Mouse (Mus musculus) natural killer cell, adult 2 months (primary cell): ENCODE data around the gene Tmem107.

Experiments used
- DNase-seq, 2 experiments: peaks; one replicate each; pipeline ENCODE4 v3.0.0; 2022; ENCODE audit warnings: low spot score in 2 of 2

The Tmem107 gene

GRCm38 (mm10) chr11:69070590-69071222, at the start of gene Tmem107:
Gene Tmem107, plus strand, starts transcription at chr11:69070806.
- DNase-seq = peak; percentile 87 to 90

GRCm38 (mm10) chr11:69026562-69026961, 44.0 kb upstream of the Tmem107 start:
- no peak for DNase-seq

GRCm38 (mm10) chr11:69028805-69029204, 41.8 kb upstream of the Tmem107 start:
- DNase-seq = no peak

- no peak for DNase-seq
Measured at GRCm38 (mm10) chr11:69033552-69033951, 37.1 kb upstream of the Tmem107 start.

GRCm38 (mm10) chr11:69034585-69034984, 36.0 kb upstream of the Tmem107 start:
- DNase-seq = no peak

GRCm38 (mm10) chr11:69035411-69035810, 35.2 kb upstream of the Tmem107 start:
- DNase-seq = no peak

- DNase-seq = peak; percentile 63 to 80
Measured at GRCm38 (mm10) chr11:69035849-69036248, 34.8 kb upstream of the Tmem107 start.

- peak; percentile 85 to 87 for DNase-seq
Measured at GRCm38 (mm10) chr11:69036486-69037230, 33.9 kb upstream of the Tmem107 start.

- peak; percentile 80 to 85 for DNase-seq
Measured at GRCm38 (mm10) chr11:69037231-69038061, 33.2 kb upstream of the Tmem107 start.

GRCm38 (mm10) chr11:69038173-69038572, 32.4 kb upstream of the Tmem107 start:
- DNase-seq = no peak

GRCm38 (mm10) chr11:69045531-69046394, 24.8 kb upstream of the Tmem107 start, which contains the start of gene Aurkb:
Gene Aurkb, plus strand, starts transcription at chr11:69045647.
- DNase-seq = peak; percentile 71 to 76

GRCm38 (mm10) chr11:69046395-69046774, 24.2 kb upstream of the Tmem107 start:
- DNase-seq = no peak

- DNase-seq = no peak
Measured at GRCm38 (mm10) chr11:69047592-69047991, 23.0 kb upstream of the Tmem107 start.

- DNase-seq = no peak
Measured at GRCm38 (mm10) chr11:69048151-69048550, 22.5 kb upstream of the Tmem107 start.

- DNase-seq = no peak
Measured at GRCm38 (mm10) chr11:69050748-69051147, 19.9 kb upstream of the Tmem107 start.

- DNase-seq = no peak
Measured at GRCm38 (mm10) chr11:69051771-69052170, 18.8 kb upstream of the Tmem107 start.

GRCm38 (mm10) chr11:69052824-69053421, 17.7 kb upstream of the Tmem107 start:
- DNase-seq = no peak

GRCm38 (mm10) chr11:69053848-69054247, 16.8 kb upstream of the Tmem107 start:
- no peak for DNase-seq

- DNase-seq = no peak
Measured at GRCm38 (mm10) chr11:69058265-69058664, 12.3 kb upstream of the Tmem107 start.

GRCm38 (mm10) chr11:69058729-69059356, 11.8 kb upstream of the Tmem107 start:
- no peak for DNase-seq
